Mouse (Mus musculus): ENCODE data around the gene Sptbn4. TPM values are rescaled to one million over a fixed set of nuclear protein-coding genes. Genes with fewer than 3 reads are reported as not detected.
A peak's percentile ranks its signal among the peaks of the same experiment; 100 is the strongest.

Sptbn4 gene
- polyA plus RNA-seq, 1 experiment from 2014 or later: 0.30 TPM

GRCm38 (mm10) chr7:27345444-27345843 lies 102.0 kb downstream of the Sptbn4 start:
- WGBS: 19% methylated on average over 6 of the region's 6 CpGs
- Histone ChIP-seq H3K4me1 (peaks cover 10% of the 10 kb centered on the region; the same call in 1 of the 2 replicates), H3K9me3 (replicated peaks) (no peaks in the 10 kb centered on the region), H3K27me3 (ENCODE audit: low read depth, poor library complexity, severe bottlenecking) (peaks cover 3% of the 10 kb centered on the region; the same call in 1 of the 2 replicates), H3K27ac (replicated peaks) (no peak overlapping the region), H3K4me3 (no peak overlapping the region), H3K36me3 (peaks cover 83% of the 10 kb centered on the region)
- no peak for DNase-seq (ENCODE audit: low spot score)

GRCm38 (mm10) chr7:27342595-27342994 lies 104.9 kb downstream of the Sptbn4 start:
- peaks cover 24% of the 10 kb centered on the region for H3K27me3 ChIP-seq (ENCODE audit: low read depth, poor library complexity, severe bottlenecking)
- H3K9me3 ChIP-seq (replicated peaks): no peaks in the 10 kb centered on the region
- DNase-seq (ENCODE audit: low spot score): no peak
- H3K36me3 ChIP-seq: peaks cover 55% of the 10 kb centered on the region
- H3K4me1 ChIP-seq: peaks cover 22% of the 10 kb centered on the region
- WGBS: 31% methylated on average over 4 of the region's 4 CpGs
- H3K4me3 ChIP-seq: no peak overlapping the region
- H3K27ac ChIP-seq (replicated peaks): no peak overlapping the region

GRCm38 (mm10) chr7:27339519-27339918 lies 108.0 kb downstream of the Sptbn4 start:
- Histone ChIP-seq H3K27ac (replicated peaks) (no peak overlapping the region), H3K9me3 (replicated peaks) (no peaks in the 10 kb centered on the region), H3K4me1 (peaks cover 43% of the 10 kb centered on the region), H3K36me3 (peaks cover 31% of the 10 kb centered on the region), H3K27me3 (ENCODE audit: low read depth, poor library complexity, severe bottlenecking) (peaks cover 55% of the 10 kb centered on the region), H3K4me3 (peak overlapping the region; percentile 29)
- WGBS: 30% methylated on average over 7 of the region's 7 CpGs
- DNase-seq (ENCODE audit: low spot score): no peak

GRCm38 (mm10) chr7:27339114-27339513 lies 108.4 kb downstream of the Sptbn4 start:
- H3K27me3 ChIP-seq (ENCODE audit: low read depth, poor library complexity, severe bottlenecking): peaks cover 59% of the 10 kb centered on the region
- H3K36me3 ChIP-seq: peaks cover 27% of the 10 kb centered on the region
- H3K9me3 ChIP-seq (replicated peaks): no peaks in the 10 kb centered on the region
- DNase-seq (ENCODE audit: low spot score): no peak
- peaks cover 47% of the 10 kb centered on the region for H3K4me1 ChIP-seq
- H3K4me3 ChIP-seq: peak overlapping the region; percentile 29
- H3K27ac ChIP-seq (replicated peaks): no peak overlapping the region
- WGBS: 70% methylated on average over 4 of the region's 4 CpGs

DNA sequence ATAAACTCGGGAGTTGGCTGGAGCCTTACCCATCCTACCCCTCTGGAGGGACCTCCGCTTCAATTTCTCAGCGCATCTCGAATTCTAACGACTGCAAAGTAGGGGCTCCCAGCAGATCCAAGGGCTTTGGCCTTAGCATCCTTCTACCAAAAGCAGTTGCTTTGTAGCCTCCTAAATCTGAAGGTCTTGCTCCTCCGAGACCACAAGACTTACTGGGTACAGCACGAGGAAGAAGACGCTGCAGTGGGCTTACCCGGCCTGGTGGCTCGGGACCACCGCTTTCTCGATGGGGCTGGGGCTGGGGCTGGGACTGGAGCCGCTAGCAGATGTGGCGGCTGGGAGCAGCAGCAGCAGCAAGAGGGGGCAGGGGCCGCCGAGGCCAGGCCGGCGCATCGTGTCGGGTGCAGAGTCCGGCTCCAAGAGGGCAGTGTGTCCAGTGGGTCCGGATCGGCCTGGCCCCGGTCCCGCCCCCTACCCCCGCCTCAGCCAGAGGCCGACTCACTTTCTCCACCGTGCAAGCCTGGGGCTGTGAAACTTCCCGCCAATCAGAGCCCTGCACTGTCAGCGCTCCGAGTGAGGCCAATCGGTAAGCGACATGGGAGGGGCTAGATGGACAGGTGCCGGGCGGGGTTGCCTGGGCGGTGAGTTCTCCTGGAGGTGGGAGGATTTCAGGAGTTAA lies 110.2 kb downstream of the Sptbn4 start, which contains the start of gene Ltbp4:
Gene Ltbp4 (minus strand): TSS at position 518 of the 679 bp plus-strand sequence.
- H3K27me3 ChIP-seq (ENCODE audit: low read depth, poor library complexity, severe bottlenecking): peaks cover 77% of the 10 kb centered on the region
- peaks cover 12% of the 10 kb centered on the region for H3K36me3 ChIP-seq
- peak within 1 kb of the TSS; percentile 78 for H3K27ac ChIP-seq (replicated peaks)
- peaks cover 61% of the 10 kb centered on the region for H3K4me1 ChIP-seq
- H3K9me3 ChIP-seq (replicated peaks): no peaks in the 10 kb centered on the region
- H3K4me3 ChIP-seq: peak within 1 kb of the TSS; percentile 55
- under 1% methylated on average over 36 of the region's 36 CpGs for WGBS
- peak; percentile 82 for DNase-seq (ENCODE audit: low spot score)

- peak; percentile 89 for DNase-seq (ENCODE audit: low spot score)
- H3K4me1 ChIP-seq: peaks cover 67% of the 10 kb centered on the region
These were observed 111.3 kb downstream of the Sptbn4 start for GRCm38 (mm10) chr7:27335928-27336823.

GRCm38 (mm10) chr7:27335011-27335720 lies 112.3 kb downstream of the Sptbn4 start:
- 62% methylated on average over 15 of the region's 15 CpGs for WGBS
- peaks cover 95% of the 10 kb centered on the region for H3K27me3 ChIP-seq (ENCODE audit: low read depth, poor library complexity, severe bottlenecking)
- peaks cover 77% of the 10 kb centered on the region for H3K4me1 ChIP-seq
- no peaks in the 10 kb centered on the region for H3K36me3 ChIP-seq
- DNase-seq (ENCODE audit: low spot score): no peak
- peak overlapping the region; percentile 55; the same call in 1 of the 2 replicates for H3K4me3 ChIP-seq
- H3K27ac ChIP-seq (replicated peaks): no peak overlapping the region
- H3K9me3 ChIP-seq (replicated peaks): no peaks in the 10 kb centered on the region

More at GRCm38 (mm10) chr7:27335928-27336823, 111.3 kb downstream of the Sptbn4 start:
- under 1% methylated on average over 47 of the region's 47 CpGs for WGBS
- H3K27ac ChIP-seq (replicated peaks): peak overlapping the region; percentile 77
- H3K4me3 ChIP-seq: peak overlapping the region; percentile 55
- H3K27me3 ChIP-seq (ENCODE audit: low read depth, poor library complexity, severe bottlenecking): peaks cover 88% of the 10 kb centered on the region
- H3K36me3 ChIP-seq: peaks cover 3% of the 10 kb centered on the region
- H3K9me3 ChIP-seq (replicated peaks): no peaks in the 10 kb centered on the region

DNA sequence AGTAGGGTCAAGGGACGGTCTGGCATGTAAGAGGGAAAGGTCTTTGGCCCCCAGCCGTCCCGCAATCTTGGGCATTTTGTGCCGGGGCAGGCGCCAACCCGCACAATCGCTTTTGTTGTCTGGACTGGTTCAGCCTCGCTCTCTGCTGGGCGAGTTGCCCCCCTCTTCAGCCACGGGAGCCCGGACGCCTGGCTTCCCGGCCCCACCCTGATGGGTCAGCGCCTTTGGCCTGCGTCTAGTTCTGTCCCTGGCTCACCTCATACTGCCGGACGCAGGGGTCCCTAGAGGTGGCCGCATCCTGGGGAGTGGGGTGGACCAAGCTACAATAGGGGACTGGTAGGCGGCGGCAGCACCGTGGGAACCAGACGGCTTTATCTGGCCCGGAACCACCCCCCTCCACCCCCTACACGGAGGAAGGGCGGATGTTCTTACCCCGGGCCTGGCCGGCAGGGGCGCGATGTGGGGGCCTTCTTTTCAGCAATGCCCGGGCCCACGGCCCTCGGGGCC lies 113.0 kb downstream of the Sptbn4 start:
- H3K27ac ChIP-seq (replicated peaks): no peak overlapping the region

GRCm38 (mm10) chr7:27333316-27333941 lies 114.1 kb downstream of the Sptbn4 start:
- Histone ChIP-seq H3K27me3 (ENCODE audit: low read depth, poor library complexity, severe bottlenecking) (peaks cover 100% of the 10 kb centered on the region), H3K36me3 (no peaks in the 10 kb centered on the region), H3K9me3 (replicated peaks) (no peaks in the 10 kb centered on the region), H3K27ac (replicated peaks) (peak overlapping the region; percentile 69; the same call in 1 of the 2 replicates), H3K4me3 (peak overlapping the region; percentile 57), H3K4me1 (peaks cover 86% of the 10 kb centered on the region)
- DNase-seq (ENCODE audit: low spot score): peak; percentile 41
- under 1% methylated on average over 67 of the region's 77 CpGs for WGBS

More for the DNA sequence above, 113.0 kb downstream of the Sptbn4 start:
- Histone ChIP-seq H3K4me3 (peak overlapping the region; percentile 57), H3K4me1 (peaks cover 81% of the 10 kb centered on the region), H3K9me3 (replicated peaks) (no peaks in the 10 kb centered on the region), H3K27me3 (ENCODE audit: low read depth, poor library complexity, severe bottlenecking) (peaks cover 100% of the 10 kb centered on the region), H3K36me3 (no peaks in the 10 kb centered on the region)
- no peak for DNase-seq (ENCODE audit: low spot score)
- WGBS: 2% methylated on average over 32 of the region's 32 CpGs

DNA sequence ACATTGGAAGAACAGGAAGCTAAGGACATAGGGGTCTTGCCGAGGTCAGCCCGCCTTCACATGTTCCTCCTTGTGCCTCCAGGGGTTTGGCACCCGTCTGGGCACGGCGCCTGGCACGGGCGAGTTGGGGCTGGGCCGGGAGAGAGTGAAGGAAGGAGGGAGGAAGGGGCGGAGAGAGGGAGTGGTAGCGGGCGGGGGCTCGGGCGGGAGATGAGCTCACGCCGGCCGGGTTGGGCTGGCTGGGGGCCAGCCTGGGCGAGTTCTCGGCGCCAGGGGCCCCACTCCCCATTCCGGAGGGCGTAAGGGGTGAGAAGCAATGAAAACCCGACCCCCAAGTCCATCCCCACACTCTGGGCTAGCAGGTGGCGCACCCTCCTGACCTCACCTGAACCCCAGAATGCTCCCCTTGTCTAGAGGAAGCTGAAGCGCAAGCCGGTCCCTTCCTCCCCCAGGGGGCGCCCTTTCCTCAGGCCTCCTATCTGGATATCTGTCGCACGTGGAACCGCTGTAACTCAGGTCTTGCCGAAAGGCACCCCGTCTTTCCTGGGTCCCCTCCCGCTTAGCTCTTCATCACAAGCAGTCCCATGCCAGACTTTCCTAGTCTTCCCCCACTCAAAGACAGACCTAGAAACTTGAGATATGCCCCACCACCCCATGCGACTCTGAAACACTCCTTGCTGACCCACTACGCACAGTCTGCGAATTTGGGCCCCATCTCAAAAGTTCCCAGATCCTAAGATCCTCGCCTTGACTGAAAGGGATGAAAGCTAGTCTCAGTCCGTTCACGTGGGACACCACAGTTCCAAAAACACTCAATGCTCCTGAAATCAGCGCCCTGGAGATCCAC lies 114.9 kb downstream of the Sptbn4 start:
- Histone ChIP-seq H3K4me3 (peak overlapping the region; percentile 57), H3K36me3 (no peaks in the 10 kb centered on the region), H3K27me3 (ENCODE audit: low read depth, poor library complexity, severe bottlenecking) (peaks cover 100% of the 10 kb centered on the region), H3K9me3 (replicated peaks) (no peaks in the 10 kb centered on the region), H3K4me1 (peaks cover 80% of the 10 kb centered on the region), H3K27ac (replicated peaks) (no peak overlapping the region)
- peak; percentile 80 for DNase-seq (ENCODE audit: low spot score)
- under 1% methylated on average over 38 of the region's 39 CpGs for WGBS

- H3K27me3 ChIP-seq (ENCODE audit: low read depth, poor library complexity, severe bottlenecking): peaks cover 100% of the 10 kb centered on the region
- peaks cover 73% of the 10 kb centered on the region for H3K4me1 ChIP-seq
- WGBS: 8% methylated on average over 8 of the region's 8 CpGs
- no peak overlapping the region for H3K4me3 ChIP-seq
- DNase-seq (ENCODE audit: low spot score): no peak
- no peak overlapping the region for H3K27ac ChIP-seq (replicated peaks)
- H3K9me3 ChIP-seq (replicated peaks): no peaks in the 10 kb centered on the region
- H3K36me3 ChIP-seq: no peaks in the 10 kb centered on the region
These were observed 115.6 kb downstream of the Sptbn4 start for GRCm38 (mm10) chr7:27331854-27332253.

Measured in midbrain, embryonic 10.5 days (tissue).